In genomic region chr6:127404070-127404810, GRCm38 (mm10) we compare ENCODE assay signal across 9 mouse cellular contexts. TPM values are rescaled to one million over a fixed set of nuclear protein-coding genes. Genes with fewer than 3 reads are reported as not detected.
DNase-seq lines count a peak whose midpoint lies in the region; ATAC-seq and TF ChIP-seq lines count a peak whose summit lies in the region.
"Had no signal": no experiment of that assay in that cellular context is flagged by ENCODE, and none has a peak within 500 bp of the region (broad histone marks: within the 10 kb centered on the region; RNA-seq: fewer than 3 reads in every experiment).

No protein-coding gene starts in this region.

- no peak overlapping the region for H3K4me2 ChIP-seq in kidney, embryonic 14.5 days (replicated peaks; ENCODE audit: low read depth, low read length)
- no peak overlapping the region for H3K4me2 ChIP-seq in forebrain, embryonic 16.5 days (ENCODE audit: low read length)
- H3K4me2 ChIP-seq in stomach, embryonic 15.5 days: no peak overlapping the region
- no peak overlapping the region for H3K4me2 ChIP-seq in liver, postnatal 0 days (ENCODE audit: low read depth, low read length)
- H3K4me2 ChIP-seq: liver, embryonic 15.5 days had no signal

- no peaks in the 10 kb centered on the region for H3K36me3 ChIP-seq in kidney, embryonic 14.5 days (ENCODE audit: control insufficient read depth, insufficient read depth, low read length)
- no peaks in the 10 kb centered on the region for H3K36me3 ChIP-seq in forebrain, embryonic 16.5 days (ENCODE audit: control insufficient read depth, insufficient read depth)
- no peaks in the 10 kb centered on the region for H3K36me3 ChIP-seq in stomach, embryonic 15.5 days
- no peaks in the 10 kb centered on the region for H3K36me3 ChIP-seq in liver, postnatal 0 days (replicated peaks; ENCODE audit: insufficient read depth, low read length)
- H3K36me3 ChIP-seq: liver, embryonic 15.5 days had no signal

- H3K4me1 ChIP-seq in kidney, embryonic 14.5 days (ENCODE audit: control insufficient read depth, insufficient read depth, low read length): peaks cover 12% of the 10 kb centered on the region; the same call in 1 of the 2 replicates
- peaks cover 38% of the 10 kb centered on the region for H3K4me1 ChIP-seq in forebrain, embryonic 16.5 days (replicated peaks; ENCODE audit: control insufficient read depth, insufficient read depth, low read length)
- peaks cover 5% of the 10 kb centered on the region; the same call in 1 of the 2 replicates for H3K4me1 ChIP-seq in stomach, embryonic 15.5 days
- H3K4me1 ChIP-seq in liver, postnatal 0 days (ENCODE audit: insufficient read depth): no peaks in the 10 kb centered on the region

- TF ChIP-seq CTCF in liver, postnatal 0 days (IDR thresholded peaks at IDR 0.05; ENCODE audit: low read depth): no peak

- no peak overlapping the region for H3K27ac ChIP-seq in kidney, embryonic 14.5 days (ENCODE audit: low read depth, low read length)
- H3K27ac ChIP-seq in forebrain, embryonic 16.5 days (ENCODE audit: low read length): peak overlapping the region; percentile 86
- no peak overlapping the region; the same call in 1 of the 2 replicates for H3K27ac ChIP-seq in stomach, embryonic 15.5 days
- no peak overlapping the region for H3K27ac ChIP-seq in liver, postnatal 0 days (ENCODE audit: low read depth)
- H3K27ac ChIP-seq: liver, embryonic 15.5 days had no signal

- H3K4me3 ChIP-seq in kidney, embryonic 14.5 days (ENCODE audit: low read length): no peak overlapping the region
- H3K4me3 ChIP-seq in forebrain, embryonic 16.5 days (replicated peaks; ENCODE audit: low read length): no peak overlapping the region
- H3K4me3 ChIP-seq in stomach, embryonic 15.5 days (replicated peaks): no peak overlapping the region
- H3K4me3 ChIP-seq in liver, postnatal 0 days (ENCODE audit: low read depth, low read length): no peak overlapping the region
- H3K4me3 ChIP-seq: liver, embryonic 15.5 days had no signal

- no peaks in the 10 kb centered on the region for H3K9me3 ChIP-seq in kidney, embryonic 14.5 days (ENCODE audit: control insufficient read depth, low read length)
- H3K9me3 ChIP-seq in forebrain, embryonic 16.5 days (ENCODE audit: control insufficient read depth, low read length): no peaks in the 10 kb centered on the region
- no peaks in the 10 kb centered on the region for H3K9me3 ChIP-seq in stomach, embryonic 15.5 days
- no peaks in the 10 kb centered on the region for H3K9me3 ChIP-seq in liver, postnatal 0 days (ENCODE audit: low read length)
- H3K9me3 ChIP-seq: liver, embryonic 15.5 days had no signal

- 36% methylated on average over 13 of the region's 13 CpGs for WGBS in kidney, embryonic 14.5 days
- WGBS in forebrain, embryonic 16.5 days: 4% methylated on average over 13 of the region's 13 CpGs
- 30% methylated on average over 13 of the region's 13 CpGs for WGBS in stomach, embryonic 15.5 days
- 60% methylated on average over 13 of the region's 13 CpGs for WGBS in liver, postnatal 0 days (ENCODE audit: insufficient replicate concordance)

- ATAC-seq in kidney, embryonic 14.5 days (ENCODE audit: low FRiP score, low TSS enrichment): peak; percentile 55; the same call in 1 of the 2 replicates
- peak; percentile 95 for ATAC-seq in forebrain, embryonic 16.5 days
- peak; percentile 71; the same call in 1 of the 2 replicates for ATAC-seq in stomach, embryonic 15.5 days (ENCODE audit: insufficient read depth, low FRiP score, low read depth)
- ATAC-seq in liver, postnatal 0 days: no peak

- no peak for TF ChIP-seq EP300 in liver, postnatal 0 days (IDR thresholded peaks at IDR 0.05; ENCODE audit: low read depth)

- no peak overlapping the region for H3K9ac ChIP-seq in kidney, embryonic 14.5 days (ENCODE audit: low read depth, low read length)
- H3K9ac ChIP-seq in forebrain, embryonic 16.5 days (replicated peaks; ENCODE audit: low read depth, low read length): no peak overlapping the region
- H3K9ac ChIP-seq in stomach, embryonic 15.5 days: no peak overlapping the region
- H3K9ac ChIP-seq in liver, postnatal 0 days (replicated peaks): no peak overlapping the region
- H3K9ac ChIP-seq: liver, embryonic 15.5 days had no signal

- H3K27me3 ChIP-seq in kidney, embryonic 14.5 days (ENCODE audit: control insufficient read depth, insufficient read depth, low read length): no peaks in the 10 kb centered on the region; the same call in 1 of the 2 replicates
- H3K27me3 ChIP-seq in forebrain, embryonic 16.5 days (replicated peaks; ENCODE audit: control insufficient read depth, insufficient read depth, low read length): no peaks in the 10 kb centered on the region
- H3K27me3 ChIP-seq in stomach, embryonic 15.5 days (replicated peaks): no peaks in the 10 kb centered on the region
- no peaks in the 10 kb centered on the region for H3K27me3 ChIP-seq in liver, postnatal 0 days (ENCODE audit: insufficient read depth, low read length)

- no peak for DNase-seq in kidney, adult 9 months
- DNase-seq in NIH3T3 (ENCODE audit: low read depth): peak; percentile 72
- DNase-seq in lung, postnatal 10 days: peak; percentile 44
- no peak for DNase-seq in liver, postnatal 0 days
- no peak for DNase-seq in B cell, adult 2 months

RNA-seq across cellular contexts. Expression of gene Parp11, which starts 42.4 kb away (rescaled TPM):
- 14.2 and 30.7 TPM in 2 replicates for polyA plus RNA-seq in kidney, embryonic 14.5 days (2014; fragmentation: Nextera tagmentation; extraction: Ambion mirVana)
- 83.5 and 89.7 TPM in 2 replicates for polyA plus RNA-seq in forebrain, embryonic 16.5 days (2015; fragmentation: Nextera tagmentation; extraction: Ambion mirVana)
- 19.0 and 23.8 TPM in 2 replicates for polyA plus RNA-seq in stomach, embryonic 15.5 days (2015; fragmentation: Nextera tagmentation; extraction: Ambion mirVana)
- polyA plus RNA-seq in liver, postnatal 0 days (2015; fragmentation: Nextera tagmentation; extraction: Ambion mirVana): 5.5 and 5.8 TPM in 2 replicates

Comparison
In these comparisons a context has a peak if more than half of its experiments do, and no peak if none do; other contexts are left out.
1. DNase-seq: peak in NIH3T3 (single experiment) and lung, postnatal 10 days (single experiment); none in kidney, adult 9 months (single experiment), liver, postnatal 0 days (single experiment) and B cell, adult 2 months (0 of 2).